Mouse (Mus musculus): ENCODE results near the gene Rps18.

DNA sequence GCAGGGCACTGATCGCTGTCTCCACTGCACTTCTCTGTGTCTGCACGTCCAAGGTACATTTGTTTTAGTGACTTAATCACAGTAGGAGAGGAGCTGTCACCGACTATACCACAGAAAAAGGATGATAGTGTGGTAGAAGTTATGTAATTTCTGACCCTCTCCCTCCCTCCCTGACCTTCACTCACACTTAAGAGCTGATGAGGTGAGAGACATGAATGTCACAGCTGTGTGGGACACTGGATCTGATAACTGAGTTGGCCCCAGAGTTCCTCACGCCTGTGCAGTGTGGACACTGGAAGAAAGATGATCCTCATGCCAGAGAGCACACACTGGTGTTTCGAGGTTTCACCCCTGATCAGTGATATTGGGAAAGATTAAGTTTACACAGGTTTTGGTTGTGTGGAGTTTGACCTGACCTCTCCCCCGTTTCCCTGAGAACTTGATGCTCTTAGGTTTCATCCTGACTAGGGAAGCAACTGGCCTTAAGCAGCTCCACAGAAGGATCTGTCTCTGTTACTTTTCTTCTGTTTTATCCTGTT lies 23.8 kb upstream of the Rps18 start:
- TF ChIP-seq CTCF (IDR thresholded peaks at IDR 0.05; ENCODE audit: borderline replicate concordance, insufficient read depth, low read depth, low read length) (no peak), POLR2A (IDR thresholded peaks at IDR 0.05; ENCODE audit: borderline replicate concordance, insufficient read depth, low read length) (no peak)

All from cerebellum, adult 2 months (tissue).